Mouse (Mus musculus) myocyte (in vitro differentiated cells): ENCODE measurements around the gene Banp. TPM values are rescaled to one million over a fixed set of nuclear protein-coding genes. Genes with fewer than 3 reads are reported as not detected.

Source experiments
- H3K27me3 ChIP-seq: one replicate; pipeline ENCODE4 v1.6.1; 2011; ENCODE audit not compliant: control insufficient read depth, insufficient read depth, insufficient read length
- H3K36me3 ChIP-seq: one replicate; pipeline ENCODE4 v1.6.1; 2011; ENCODE audit not compliant: control insufficient read depth, insufficient read depth
- H3K4me2 ChIP-seq: one replicate; pipeline ENCODE4 v1.6.1; 2011; ENCODE audit warnings: low read depth, control low read depth
- H3K4me3 ChIP-seq: one replicate; pipeline ENCODE4 v1.5.1; 2011; ENCODE audit warnings: mild to moderate bottlenecking, control low read depth, moderate library complexity
- H3K79me2 ChIP-seq: one replicate; pipeline ENCODE4 v1.6.1; 2011; ENCODE audit not compliant: control insufficient read depth, insufficient read depth
- H3ac ChIP-seq: one replicate; pipeline ENCODE4 v1.6.1; 2011; ENCODE audit not compliant: control insufficient read depth, insufficient read length
- CEBPB ChIP-seq: IDR thresholded peaks from 2 replicates; pipeline ENCODE4 v1.6.1; 2011; ENCODE audit warnings: mild to moderate bottlenecking, moderate library complexity; ENCODE audit not compliant: poor library complexity, insufficient read depth, severe bottlenecking
- E2F4 ChIP-seq: IDR thresholded peaks from one replicate; pipeline ENCODE4 v1.6.1; 2011; ENCODE audit warnings: mild to moderate bottlenecking, control low read depth, moderate library complexity; ENCODE audit not compliant: insufficient read depth
- MAX ChIP-seq: IDR thresholded peaks from one replicate; pipeline ENCODE4 v1.6.1; 2011; ENCODE audit warnings: low read depth, mild to moderate bottlenecking, control low read depth
- MYOD1 ChIP-seq, 3 experiments: IDR thresholded peaks; one replicate each; pipeline ENCODE4 v1.6.1; 2011; ENCODE audit warnings: control low read depth in 2 of 3, low read depth in 2 of 3, mild to moderate bottlenecking in 2 of 3, moderate library complexity in 1 of 3; ENCODE audit not compliant: insufficient read length in 2 of 3, control insufficient read depth in 1 of 3
- MYOG ChIP-seq, 3 experiments: IDR thresholded peaks; one replicate each; pipeline ENCODE4 v1.6.1; 2011; ENCODE audit warnings: control low read depth in 2 of 3, low read depth in 2 of 3, mild to moderate bottlenecking in 2 of 3; ENCODE audit not compliant: insufficient read length in 2 of 3, control insufficient read depth in 1 of 3, insufficient read depth in 1 of 3
- POLR2A ChIP-seq: IDR thresholded peaks from one replicate; pipeline ENCODE4 v1.6.1; 2011; ENCODE audit warnings: low read depth, mild to moderate bottlenecking, control low read depth, moderate library complexity; ENCODE audit not compliant: insufficient read length
- POLR2AphosphoS2 ChIP-seq: IDR thresholded peaks from one replicate; pipeline ENCODE4 v1.6.1; 2011; ENCODE audit warnings: low read depth, control low read depth; ENCODE audit not compliant: insufficient read length
- REST ChIP-seq: IDR thresholded peaks from one replicate; pipeline ENCODE4 v1.6.1; 2011; ENCODE audit warnings: mild to moderate bottlenecking, control low read depth, moderate library complexity; ENCODE audit not compliant: insufficient read depth, insufficient read length
- SRF ChIP-seq: IDR thresholded peaks from one replicate; pipeline ENCODE4 v1.6.1; 2011; ENCODE audit warnings: low read depth; ENCODE audit not compliant: control insufficient read depth, insufficient read length
- TCF12 ChIP-seq: IDR thresholded peaks from one replicate; pipeline ENCODE4 v1.6.1; 2011; ENCODE audit warnings: mild to moderate bottlenecking, control low read depth; ENCODE audit not compliant: poor library complexity, insufficient read depth, severe bottlenecking
- TCF3 ChIP-seq: IDR thresholded peaks from one replicate; pipeline ENCODE4 v1.6.1; 2011; ENCODE audit warnings: low read depth, control low read depth; ENCODE audit not compliant: insufficient read length
- USF1 ChIP-seq: IDR thresholded peaks from one replicate; pipeline ENCODE4 v1.6.1; 2011; ENCODE audit warnings: low read depth, mild to moderate bottlenecking, control low read depth, moderate library complexity
- polyA plus RNA-seq: library from polyadenylated mRNA; unstranded; fragments of >200 nt; fragmentation: generic; extraction: Trizol; gene quantifications from one replicate; pipeline ENCODE4 v1.2.1, GENCODE M21; 2012; ENCODE audit warnings: missing spikeins

Banp gene
- polyA plus RNA-seq, 1 experiment, result 30.3 TPM

GRCm38 (mm10) chr8:121958395-121958794 is 8.8 kb downstream of the Banp start:
- TF ChIP-seq CEBPB (no peak), E2F4 (no peak), USF1 (no peak), POLR2AphosphoS2 (no peak), MYOD1 (IDR thresholded peaks at IDR 0.05; ENCODE audit: control insufficient read depth in 1 of 3, insufficient read length in 2 of 3, low read depth in 2 of 3) (no peak), MYOG (IDR thresholded peaks at IDR 0.05; ENCODE audit: control insufficient read depth in 1 of 3, insufficient read depth in 1 of 3, insufficient read length in 2 of 3, low read depth in 2 of 3) (no peak), REST (no peak), POLR2A (no peak), SRF (no peak), TCF3 (no peak), MAX (no peak), TCF12 (no peak)
- Histone ChIP-seq H3K4me3 (no peak overlapping the region), H3K27me3 (no peaks in the 10 kb centered on the region), H3K36me3 (no peaks in the 10 kb centered on the region), H3ac (no peak overlapping the region), H3K4me2 (no peak overlapping the region), H3K79me2 (peaks cover 54% of the 10 kb centered on the region)

- peaks cover 31% of the 10 kb centered on the region for H3K79me2 ChIP-seq
- H3K36me3 ChIP-seq, result no peaks in the 10 kb centered on the region
- TF ChIP-seq MYOD1 (IDR thresholded peaks at IDR 0.05; ENCODE audit: control insufficient read depth in 1 of 3, insufficient read length in 2 of 3, low read depth in 2 of 3) (no peak), USF1 (no peak), POLR2AphosphoS2 (no peak), E2F4 (no peak), CEBPB (no peak), MAX (no peak), POLR2A (no peak), SRF (no peak), TCF3 (no peak), REST (no peak), TCF12 (no peak), MYOG (IDR thresholded peaks at IDR 0.05; ENCODE audit: control insufficient read depth in 1 of 3, insufficient read depth in 1 of 3, insufficient read length in 2 of 3, low read depth in 2 of 3) (no peak)
- no peak overlapping the region for H3K4me3 ChIP-seq
- H3K27me3 ChIP-seq, result no peaks in the 10 kb centered on the region
- H3ac ChIP-seq, result no peak overlapping the region
- H3K4me2 ChIP-seq, result no peak overlapping the region
Measured at GRCm38 (mm10) chr8:121962892-121963291, 13.3 kb downstream of the Banp start.

- H3ac ChIP-seq, result no peak overlapping the region
- no peak overlapping the region for H3K4me2 ChIP-seq
- H3K79me2 ChIP-seq, result peaks cover 11% of the 10 kb centered on the region
- no peak overlapping the region for H3K4me3 ChIP-seq
- H3K27me3 ChIP-seq, result no peaks in the 10 kb centered on the region
- no peaks in the 10 kb centered on the region for H3K36me3 ChIP-seq
- TF ChIP-seq CEBPB (no peak), USF1 (no peak), POLR2AphosphoS2 (no peak), MAX (no peak), POLR2A (no peak), MYOD1 (IDR thresholded peaks at IDR 0.05; ENCODE audit: control insufficient read depth in 1 of 3, insufficient read length in 2 of 3, low read depth in 2 of 3) (no peak), TCF3 (no peak), TCF12 (no peak), SRF (no peak)
Measured at GRCm38 (mm10) chr8:121964716-121965512, 15.4 kb downstream of the Banp start.

- Histone ChIP-seq H3K27me3 (no peaks in the 10 kb centered on the region), H3K4me3 (no peak overlapping the region), H3K4me2 (no peak overlapping the region), H3ac (no peak overlapping the region), H3K36me3 (no peaks in the 10 kb centered on the region), H3K79me2 (peaks cover 10% of the 10 kb centered on the region)
- no peak for TF ChIP-seq CEBPB
- no peak for TF ChIP-seq MYOD1 (IDR thresholded peaks at IDR 0.05; ENCODE audit: control insufficient read depth in 1 of 3, insufficient read length in 2 of 3, low read depth in 2 of 3)
- TF ChIP-seq TCF3, result no peak
- TF ChIP-seq REST, result no peak
- no peak for TF ChIP-seq POLR2AphosphoS2
- TF ChIP-seq USF1, result no peak
- no peak for TF ChIP-seq SRF
- no peak for TF ChIP-seq MYOG (IDR thresholded peaks at IDR 0.05; ENCODE audit: control insufficient read depth in 1 of 3, insufficient read depth in 1 of 3, insufficient read length in 2 of 3, low read depth in 2 of 3)
- no peak for TF ChIP-seq MAX
Measured at GRCm38 (mm10) chr8:121966110-121966509, 16.6 kb downstream of the Banp start.
